Mouse (Mus musculus): Measurements from ENCODE around the gene Rbfox1. TPM values are rescaled to one million over a fixed set of nuclear protein-coding genes. Genes with fewer than 3 reads are reported as not detected.

The Rbfox1 gene
- total RNA-seq, 2 experiments from 2014 or later, result 264 to 278 TPM

DNA sequence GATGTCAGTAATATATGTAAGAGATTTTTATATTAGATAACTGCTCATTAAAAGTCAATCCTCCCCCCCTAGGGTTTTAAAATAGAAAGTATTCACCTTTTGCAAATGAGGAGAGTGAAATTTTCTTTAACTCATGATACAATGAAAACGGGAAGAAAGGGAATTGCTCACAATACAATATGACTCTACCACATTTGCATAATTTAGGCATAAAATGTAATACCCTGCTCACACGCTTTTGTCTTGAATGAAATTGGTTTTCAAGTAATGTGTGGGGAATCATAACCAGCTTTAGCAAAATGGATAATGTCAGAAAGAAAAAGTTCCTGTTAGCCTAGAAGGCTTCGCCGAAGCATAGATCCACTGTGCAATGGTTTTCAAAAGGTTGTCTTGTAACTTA is 193.9 kb downstream of the Rbfox1 start:
- DNase-seq (ENCODE audit: extremely low spot score in 1 of 2, low spot score in 2 of 2), result no peak
- intact Hi-C loops (cut with DNase I), result no loop called here

DNA sequence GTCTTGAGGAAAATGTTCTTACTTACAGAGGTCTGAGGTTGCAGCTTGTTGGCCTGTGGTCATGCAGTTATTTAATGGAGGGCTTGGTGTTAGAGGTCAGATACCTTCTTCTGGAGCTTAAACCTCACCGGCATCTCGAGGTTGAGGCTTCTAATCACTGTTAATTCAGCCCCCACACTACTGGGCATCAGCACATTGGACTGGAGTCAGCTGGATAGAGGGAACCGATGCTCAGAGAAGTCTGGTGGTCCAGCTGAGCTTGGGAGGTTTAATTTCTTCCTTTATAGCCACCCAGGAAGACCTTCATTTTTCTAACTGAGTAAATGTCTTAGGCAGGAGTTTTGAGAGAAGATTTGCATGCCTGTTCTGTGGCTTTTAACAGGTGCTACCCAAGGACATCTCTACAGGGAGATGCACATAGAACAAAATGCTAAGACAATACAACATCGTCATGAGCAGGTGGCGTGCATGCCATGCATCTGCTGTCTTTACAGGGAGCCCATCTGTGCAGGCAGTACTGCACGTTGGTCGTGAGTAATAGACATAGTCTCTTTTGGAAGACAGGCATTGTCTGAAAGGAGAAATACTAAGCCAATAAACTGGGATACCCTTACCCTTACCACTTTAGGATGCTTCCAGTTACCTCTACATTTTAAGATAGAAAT is 199.7 kb downstream of the Rbfox1 start:
- peak in 1 of 2 experiments; percentile 31 for DNase-seq (ENCODE audit: extremely low spot score in 1 of 2, low spot score in 2 of 2)
- intact Hi-C loops (cut with DNase I), result no loop called here

DNA sequence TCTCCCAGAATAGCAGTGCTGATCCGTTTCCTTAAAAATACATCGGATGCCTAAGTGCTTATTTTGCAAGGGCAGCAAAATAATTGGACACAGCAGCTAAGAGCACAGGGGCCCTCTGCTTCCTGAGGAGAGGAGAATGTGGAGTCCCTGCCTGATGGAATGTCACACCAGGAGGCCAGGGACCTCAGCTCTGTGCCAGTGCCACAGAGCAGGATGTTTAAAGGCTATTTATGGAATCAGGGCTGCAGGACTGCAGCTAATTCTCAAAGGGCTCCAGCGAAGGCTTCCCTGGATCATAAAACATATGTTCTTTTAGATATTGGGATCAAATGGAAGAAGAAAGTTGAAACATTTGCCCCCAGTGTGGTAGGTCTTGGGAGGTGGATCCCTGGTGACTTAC is 201.0 kb downstream of the Rbfox1 start:
- DNase-seq (ENCODE audit: extremely low spot score in 1 of 2, low spot score in 2 of 2), result peak in 1 of 2 experiments; percentile 27
- intact Hi-C loops (cut with DNase I), result no loop called here

DNA sequence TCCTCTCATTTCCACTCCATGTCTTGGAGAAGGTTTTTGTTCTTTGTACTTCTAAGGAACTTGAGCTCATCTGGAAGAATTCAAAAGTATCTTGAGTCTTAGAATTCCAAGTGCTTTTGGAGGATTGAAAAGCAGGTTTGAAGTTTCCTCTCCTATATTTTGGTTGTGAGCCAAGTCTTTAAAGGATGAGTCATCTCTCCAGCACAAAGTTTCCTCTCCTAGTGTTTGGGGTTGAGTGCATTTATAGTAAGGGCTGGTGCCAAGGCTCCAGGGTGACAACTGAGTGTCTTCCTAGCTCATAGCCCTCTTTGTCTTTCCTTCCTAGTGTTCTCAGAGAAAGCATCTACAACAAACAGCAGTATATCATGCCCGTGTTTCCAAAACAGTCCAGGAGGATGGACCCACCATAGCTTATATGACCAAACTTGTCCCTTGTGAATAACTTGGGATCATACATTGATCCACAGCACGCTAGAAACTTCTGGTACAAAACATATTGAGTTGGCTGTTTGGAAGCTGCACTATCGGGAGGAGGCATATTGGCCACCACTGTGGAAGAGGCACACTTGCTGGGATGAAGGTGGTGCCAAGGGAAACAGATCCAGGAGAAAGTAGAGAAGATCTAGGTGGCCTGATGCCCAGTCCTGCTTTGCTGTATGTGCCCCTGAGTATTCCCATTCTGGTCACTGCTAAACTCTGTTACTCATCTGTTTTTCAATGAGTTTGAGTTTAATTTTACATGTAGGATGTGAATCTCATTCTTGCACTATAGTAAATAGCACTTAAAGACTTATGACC is 206.4 kb downstream of the Rbfox1 start:
- intact Hi-C loops (cut with DNase I), result no loop called here
- no peak for DNase-seq (ENCODE audit: extremely low spot score in 1 of 2, low spot score in 2 of 2)

DNA sequence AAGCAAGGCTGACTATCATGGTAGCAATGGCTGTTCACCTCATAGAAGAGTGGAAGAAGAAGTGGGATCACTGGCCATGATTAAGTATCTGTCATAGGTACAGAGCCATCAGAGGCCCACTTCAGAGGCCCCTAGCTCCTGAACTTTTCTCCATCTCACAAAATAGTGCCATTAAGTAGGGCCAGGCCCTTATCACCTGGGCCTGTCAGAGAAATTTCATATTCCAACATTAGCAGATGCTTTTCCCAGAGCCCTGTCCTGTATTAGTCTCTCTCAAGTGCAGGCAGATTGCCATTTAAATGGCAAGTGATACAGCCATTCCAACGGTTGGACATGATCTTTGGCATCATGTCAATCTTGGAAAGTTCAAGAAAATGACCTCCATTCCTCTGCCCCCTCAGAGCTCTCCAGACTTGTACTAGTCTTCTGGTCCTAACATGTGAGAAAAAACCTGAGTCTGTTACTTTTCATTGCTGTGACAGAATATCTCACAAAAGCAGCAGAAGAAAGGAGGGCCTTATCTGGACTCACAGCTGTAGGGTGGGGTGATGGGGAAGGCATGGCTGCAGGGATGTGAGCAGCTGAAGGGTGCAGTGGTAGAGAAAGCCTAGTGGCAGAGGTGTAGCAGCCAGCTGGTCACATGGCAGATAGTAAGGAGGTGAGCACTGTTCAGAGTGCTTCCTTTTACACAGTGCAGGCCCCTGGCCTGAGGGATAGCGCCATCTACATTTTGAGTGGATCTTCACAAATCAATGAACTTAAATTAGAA is 210.6 kb downstream of the Rbfox1 start:
- DNase-seq (ENCODE audit: extremely low spot score in 1 of 2, low spot score in 2 of 2), result no peak
- intact Hi-C loops (cut with DNase I), result no loop called here

DNA sequence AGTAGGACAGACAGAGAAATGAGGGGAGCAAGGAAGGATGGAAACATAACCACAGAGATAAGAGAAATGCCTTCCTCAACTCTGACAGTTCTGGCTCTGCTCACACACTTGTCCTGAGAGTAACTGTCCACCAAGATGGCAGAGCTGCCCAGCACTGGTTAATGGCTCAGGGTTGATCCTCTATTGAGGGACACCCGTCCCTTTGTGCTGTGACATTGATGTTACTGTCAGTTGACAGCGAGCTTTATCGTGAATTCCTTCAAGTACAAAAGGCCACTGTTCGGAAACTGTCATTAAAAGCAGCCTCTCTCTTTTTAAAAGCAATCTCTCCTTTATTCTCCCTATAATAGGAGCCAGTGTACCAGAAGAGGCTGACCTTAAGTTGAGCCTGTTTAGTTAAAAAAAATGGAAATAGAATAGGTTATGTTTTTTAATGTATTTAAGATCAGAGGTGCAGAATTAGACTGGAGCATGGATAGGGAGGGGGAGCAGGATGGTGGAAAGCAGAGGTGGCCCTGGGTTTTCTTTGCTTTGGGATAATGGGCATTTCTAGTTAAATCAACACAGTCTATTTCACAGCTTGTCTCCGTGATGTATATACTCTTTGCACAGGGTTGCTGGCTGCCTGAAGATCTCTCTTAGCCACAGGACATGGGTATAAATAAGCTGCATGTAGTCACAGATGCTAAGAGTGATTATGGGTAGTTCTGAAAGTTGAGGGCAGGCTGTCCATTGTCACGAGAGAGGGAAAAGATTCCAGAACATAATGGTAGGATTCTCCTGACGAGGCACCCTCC is 212.3 kb downstream of the Rbfox1 start:
- DNase-seq (ENCODE audit: extremely low spot score in 1 of 2, low spot score in 2 of 2), result no peak
- intact Hi-C loops (cut with DNase I), result no loop called here

DNA sequence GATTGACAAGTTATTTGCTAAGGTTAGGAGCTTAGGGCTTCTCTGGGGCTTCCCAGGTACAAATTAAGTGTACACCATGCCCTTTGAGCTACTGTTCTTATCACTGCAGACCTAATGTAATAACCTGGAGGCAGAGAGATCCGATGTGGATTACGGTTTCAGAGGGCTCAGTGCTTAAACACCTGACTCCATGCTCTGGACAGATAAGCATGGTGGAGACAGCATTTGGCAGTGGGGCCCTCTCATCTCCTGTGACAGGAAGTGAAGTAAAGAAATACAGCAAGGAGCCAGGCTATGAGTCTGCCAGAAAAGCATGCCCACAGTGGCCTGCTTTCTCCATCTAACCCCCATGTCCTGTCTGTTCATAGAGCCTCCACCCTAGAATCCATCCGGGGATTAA is 213.0 kb downstream of the Rbfox1 start:
- DNase-seq (ENCODE audit: extremely low spot score in 1 of 2, low spot score in 2 of 2), result no peak
- intact Hi-C loops (cut with DNase I), result no loop called here

DNA sequence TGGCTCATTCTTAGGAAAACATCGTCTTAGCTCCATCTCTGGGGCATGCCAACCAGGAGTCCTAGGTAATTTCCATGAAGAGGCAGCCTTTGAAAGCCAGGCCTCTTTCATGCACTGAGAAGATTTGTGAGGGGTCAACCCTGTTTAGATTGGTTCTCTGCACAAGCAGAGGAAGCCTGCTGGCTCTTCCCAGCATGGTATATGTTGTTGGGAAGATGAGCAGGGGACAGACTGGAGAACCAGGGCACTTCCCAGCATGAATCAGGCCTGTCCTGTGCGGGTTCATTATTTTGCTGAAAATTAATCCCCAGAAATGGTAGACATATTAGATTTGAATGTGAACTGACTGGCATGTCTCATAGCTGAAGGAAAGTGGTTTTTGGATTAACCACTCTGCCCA is 214.4 kb downstream of the Rbfox1 start:
- no peak for DNase-seq (ENCODE audit: extremely low spot score in 1 of 2, low spot score in 2 of 2)
- intact Hi-C loops (cut with DNase I), result no loop called here

DNA sequence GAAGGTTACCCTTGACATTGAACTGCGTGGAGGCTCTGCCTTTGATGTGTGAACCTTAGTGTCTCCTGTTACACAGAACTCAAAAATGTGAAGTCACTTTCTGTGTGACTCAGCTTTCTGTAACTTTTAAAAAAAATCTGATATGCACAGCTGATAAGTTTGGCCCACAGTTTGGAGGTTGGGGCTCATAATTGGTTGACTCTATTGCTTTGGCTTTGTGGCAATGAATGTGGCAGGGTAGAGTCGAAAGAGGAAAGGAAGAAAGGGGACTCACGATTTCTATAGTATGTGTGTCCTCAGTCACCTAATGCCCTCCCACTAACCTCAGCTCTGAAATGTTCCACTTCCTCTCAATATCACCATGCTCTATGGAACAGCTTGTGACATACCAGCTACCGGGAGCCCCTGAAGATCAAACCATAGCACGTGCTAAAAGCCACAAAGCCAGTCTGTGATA is 215.3 kb downstream of the Rbfox1 start:
- intact Hi-C loops (cut with DNase I), result no loop called here
- no peak for DNase-seq (ENCODE audit: extremely low spot score in 1 of 2, low spot score in 2 of 2)

DNA sequence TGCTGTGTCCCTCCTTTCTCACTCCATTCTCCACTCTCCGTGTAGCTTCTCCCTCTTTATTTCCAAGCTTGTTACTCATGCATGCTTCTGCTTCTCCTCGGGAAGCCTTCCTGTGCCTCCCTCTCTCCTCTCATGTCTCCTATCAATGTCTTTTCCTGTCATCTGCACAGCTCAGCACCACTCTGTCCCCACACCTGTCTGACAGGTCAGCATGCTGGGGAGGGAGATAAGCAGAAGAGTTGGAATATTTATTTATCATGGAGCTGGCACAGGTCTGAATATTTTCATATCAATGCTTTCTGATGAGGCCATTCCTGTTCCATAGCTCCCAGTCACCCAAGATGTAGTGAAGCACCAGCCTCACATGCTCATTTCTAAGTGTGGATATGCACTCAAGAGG is 218.6 kb downstream of the Rbfox1 start:
- DNase-seq (ENCODE audit: extremely low spot score in 1 of 2, low spot score in 2 of 2), result no peak
- intact Hi-C loops (cut with DNase I), result no loop called here

DNA sequence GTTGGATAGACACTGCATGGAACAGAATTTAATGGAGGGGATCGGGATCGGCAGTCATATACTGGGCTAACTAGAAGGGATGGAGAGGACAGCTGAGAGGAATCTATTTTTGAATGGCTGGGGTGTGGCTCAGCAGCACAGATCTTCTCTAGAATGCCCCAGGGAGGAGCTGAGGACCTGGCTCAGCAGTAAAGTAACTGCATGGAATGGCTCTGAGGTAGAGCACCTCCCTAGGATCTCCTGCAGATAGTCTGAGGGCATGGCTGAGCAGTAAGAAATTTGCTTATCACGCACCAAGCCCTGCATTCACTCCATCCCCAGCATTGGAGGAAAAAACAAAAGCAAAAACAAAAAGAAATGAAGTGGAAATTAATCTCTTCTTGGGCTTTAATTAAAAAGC is 225.0 kb downstream of the Rbfox1 start:
- intact Hi-C loops (cut with DNase I), result no loop called here
- no peak for DNase-seq (ENCODE audit: extremely low spot score in 1 of 2, low spot score in 2 of 2)

DNA sequence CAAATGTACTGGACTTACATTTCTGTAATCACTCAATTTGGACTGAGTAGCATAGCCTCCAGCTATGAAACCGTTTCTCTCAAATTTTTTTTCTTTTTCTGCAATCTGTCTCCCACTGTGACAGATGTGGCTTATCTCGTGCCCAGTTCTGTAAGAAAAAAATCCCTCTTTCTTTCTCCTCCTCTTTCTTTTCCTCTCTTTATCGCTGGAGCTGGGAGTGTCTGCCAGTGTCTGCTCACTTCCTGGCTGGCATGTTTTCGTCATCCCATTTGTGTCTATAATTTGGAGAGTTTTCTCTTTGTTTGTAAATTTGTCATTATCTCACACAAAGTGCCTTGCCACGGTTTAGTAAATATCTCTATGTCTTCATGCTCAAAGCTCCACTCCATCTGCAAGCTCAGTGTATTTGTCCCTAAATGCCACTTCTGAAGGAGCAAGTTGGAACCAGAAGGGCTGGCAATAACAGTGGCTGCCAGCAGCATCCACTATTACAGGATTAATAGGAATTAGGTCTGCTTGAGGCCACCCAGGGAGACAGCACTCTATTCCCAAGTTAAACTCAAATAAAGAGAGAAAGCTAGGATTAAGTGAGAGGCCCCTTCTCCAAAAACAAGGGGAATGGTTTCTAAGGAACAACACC is 228.8 kb downstream of the Rbfox1 start:
- DNase-seq (ENCODE audit: extremely low spot score in 1 of 2, low spot score in 2 of 2), result peak in 1 of 2 experiments; percentile 36
- intact Hi-C loops (cut with DNase I), result no loop called here

DNA sequence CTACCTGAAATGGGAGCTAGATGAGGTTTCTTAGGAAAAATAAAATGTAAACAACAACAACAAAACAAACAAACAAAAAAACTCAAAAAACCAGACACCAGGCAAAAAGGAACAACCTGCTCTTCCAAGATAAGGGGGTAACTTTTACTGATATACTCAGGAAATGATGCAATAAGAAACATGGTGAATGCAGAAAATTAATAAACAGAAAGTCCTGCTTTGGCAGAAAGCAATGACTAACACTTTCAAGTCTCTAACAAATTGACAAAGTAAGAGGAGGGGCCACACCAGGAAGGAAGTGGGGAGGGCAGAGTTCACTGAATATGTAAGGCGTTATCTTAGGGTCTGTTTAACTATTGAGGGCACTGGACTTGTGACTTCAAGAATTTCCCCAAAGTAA is 234.3 kb downstream of the Rbfox1 start:
- intact Hi-C loops (cut with DNase I), result no loop called here

DNA sequence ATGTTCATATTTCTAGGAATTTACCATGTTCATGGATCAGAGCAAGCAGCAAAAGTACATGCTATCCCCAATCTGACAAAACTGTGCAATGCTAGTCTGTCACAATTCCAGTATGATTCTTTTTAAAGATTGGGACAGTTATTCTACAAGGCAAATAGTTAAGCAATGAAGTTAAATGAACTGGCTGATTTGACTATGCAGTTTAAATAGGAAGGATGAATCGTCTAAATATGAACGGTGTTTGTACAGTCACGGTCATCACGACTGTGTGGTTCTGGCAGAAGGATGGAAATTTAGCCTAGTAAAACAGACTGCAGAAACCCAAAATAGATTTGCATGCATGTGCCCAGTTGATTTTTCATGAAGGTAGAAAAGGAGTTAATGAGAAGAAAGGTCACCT is 236.1 kb downstream of the Rbfox1 start:
- no peak for DNase-seq (ENCODE audit: extremely low spot score in 1 of 2, low spot score in 2 of 2)
- intact Hi-C loops (cut with DNase I), result no loop called here

More for the DNA sequence above, 234.3 kb downstream of the Rbfox1 start:
- DNase-seq (ENCODE audit: extremely low spot score in 1 of 2, low spot score in 2 of 2), result no peak

DNA sequence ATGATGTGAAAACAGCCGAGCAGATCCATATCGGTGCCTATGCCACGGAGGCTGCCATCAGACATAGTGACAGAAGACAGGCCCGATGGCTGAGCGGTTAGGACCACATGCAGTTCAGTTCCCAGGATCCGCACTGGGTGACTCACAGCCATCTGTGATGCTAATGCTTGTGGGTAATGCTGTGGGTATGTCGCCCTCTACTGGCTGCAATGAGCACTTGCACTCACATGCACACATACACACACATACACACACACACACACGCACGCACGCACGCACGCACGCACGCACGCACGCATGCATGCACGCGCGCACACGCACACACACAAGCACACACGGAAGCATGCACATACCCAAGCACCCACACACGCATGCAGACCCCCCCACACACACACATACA is 237.7 kb downstream of the Rbfox1 start:
- intact Hi-C loops (cut with DNase I), result no loop called here
- no peak for DNase-seq (ENCODE audit: extremely low spot score in 1 of 2, low spot score in 2 of 2)

DNA sequence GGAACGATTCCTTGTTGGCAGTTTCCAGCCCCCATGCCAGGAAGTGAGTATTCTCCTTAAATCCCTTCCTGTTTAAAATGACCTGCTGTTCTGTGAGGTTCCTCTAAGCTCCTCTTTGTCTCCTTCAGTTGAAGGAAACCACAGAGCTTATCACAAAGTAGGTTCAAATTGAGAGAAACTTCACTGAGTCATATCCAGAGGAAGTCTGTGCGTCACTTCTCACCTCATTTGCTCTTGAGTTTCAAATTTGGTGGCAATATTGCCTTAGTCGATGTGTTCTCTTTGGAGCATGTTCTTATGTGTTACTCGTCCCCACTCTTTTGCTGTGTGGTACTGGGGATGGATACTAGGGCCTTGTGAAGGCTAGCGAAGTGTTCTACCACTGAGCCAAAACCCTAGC is 243.2 kb downstream of the Rbfox1 start:
- no peak for DNase-seq (ENCODE audit: extremely low spot score in 1 of 2, low spot score in 2 of 2)
- intact Hi-C loops (cut with DNase I), result no loop called here

DNA sequence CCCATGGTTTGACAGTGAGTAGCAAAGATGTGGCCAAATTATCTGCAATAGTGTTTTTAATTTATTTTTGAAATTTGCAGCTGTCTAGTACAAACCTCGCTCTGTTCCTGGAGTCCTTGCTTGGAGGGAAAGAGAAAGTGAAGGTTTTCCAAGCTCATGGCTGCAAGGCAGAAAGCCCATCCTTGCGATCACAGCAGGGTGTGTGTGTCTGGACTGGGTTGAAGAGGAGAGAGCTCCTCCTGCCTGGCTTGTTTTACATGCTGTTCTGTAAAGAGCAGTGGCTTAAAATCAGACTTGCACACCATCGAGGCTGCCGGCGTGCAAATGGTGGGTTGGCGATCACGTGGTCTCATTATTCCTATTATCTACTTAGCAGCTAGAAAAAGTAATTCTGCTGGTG is 249.9 kb downstream of the Rbfox1 start:
- peak in 1 of 2 experiments; percentile 32 for DNase-seq (ENCODE audit: extremely low spot score in 1 of 2, low spot score in 2 of 2)
- intact Hi-C loops (cut with DNase I), result no loop called here

DNA sequence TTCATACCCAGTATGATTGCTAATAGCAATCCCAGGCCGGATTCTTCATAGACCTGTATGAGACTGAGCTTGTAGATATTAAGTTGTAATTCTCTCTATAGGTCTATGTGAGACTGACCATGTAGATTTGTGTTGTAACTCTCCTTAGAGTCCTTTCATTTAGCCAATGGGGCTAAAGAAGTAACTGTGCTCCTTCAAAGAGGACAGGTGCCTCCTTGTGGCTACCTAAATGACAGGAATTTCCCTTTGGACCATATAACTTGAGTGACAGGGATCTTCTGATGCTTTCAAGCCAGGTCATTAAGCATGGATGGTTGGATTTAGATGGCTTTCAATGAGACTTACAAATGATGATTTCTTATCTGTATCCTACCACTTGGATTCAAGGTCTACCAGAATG is 254.3 kb downstream of the Rbfox1 start:
- intact Hi-C loops (cut with DNase I), result no loop called here

More for the DNA sequence above, 254.3 kb downstream of the Rbfox1 start:
- DNase-seq (ENCODE audit: extremely low spot score in 1 of 2, low spot score in 2 of 2), result no peak

Measured in left cerebral cortex, postnatal 10 days (tissue).